Mouse (Mus musculus) MEL (cell line): ENCODE data around the gene Mroh2a.

ENCODE experiments used
- POLR2AphosphoS5 ChIP-seq: IDR thresholded peaks from 2 replicates; pipeline ENCODE4 v1.6.1; 2012; ENCODE audit warnings: low read depth, borderline replicate concordance, mild to moderate bottlenecking, inconsistent platforms, low read length, moderate library complexity, mixed read lengths
- ZNF384 ChIP-seq: IDR thresholded peaks from 2 replicates; pipeline ENCODE4 v1.6.1; 2012; ENCODE audit warnings: low read depth, mild to moderate bottlenecking, inconsistent platforms, low read length, improper control_type of control experiment

DNA sequence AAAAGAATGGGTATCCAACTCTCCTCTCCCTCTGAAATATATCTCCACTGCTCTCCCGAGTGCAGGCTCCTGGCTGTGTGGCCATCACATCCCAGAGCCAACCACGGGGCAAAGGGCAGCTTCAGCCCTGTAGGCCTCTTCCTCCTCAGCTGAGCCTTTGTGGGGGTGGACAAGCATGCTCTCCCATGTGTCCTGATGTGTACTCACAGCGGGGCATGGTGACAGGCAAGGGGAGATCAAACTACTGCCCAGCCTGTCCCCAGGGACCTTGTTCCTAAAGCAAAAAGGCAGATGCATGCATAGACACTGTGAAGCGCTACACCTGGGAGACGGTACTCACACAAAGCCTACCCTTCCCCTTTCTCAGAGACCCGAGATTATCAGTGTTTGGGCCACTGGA is 33.3 kb downstream of the Mroh2a start:
- no peak; the same call in none of the 2 replicates for TF ChIP-seq POLR2AphosphoS5
- TF ChIP-seq ZNF384 = no peak
